Mouse (Mus musculus) brain, embryonic 14.5 days (tissue): ENCODE data around the gene Dscaml1.

Experiments used
- CTCF ChIP-seq: fragments of 200-500 bp; IDR thresholded peaks from 2 replicates; pipeline ENCODE4 v1.5.1; 2012; ENCODE audit warnings: inconsistent platforms, mild to moderate bottlenecking, moderate library complexity, borderline replicate concordance; ENCODE audit not compliant: insufficient read depth, insufficient read length; ENCODE audit errors: extremely low read depth
- POLR2A ChIP-seq: fragments of 200-500 bp; IDR thresholded peaks from 2 replicates; pipeline ENCODE4 v1.6.1; 2012; ENCODE audit warnings: mild to moderate bottlenecking, inconsistent platforms, borderline replicate concordance; ENCODE audit not compliant: poor library complexity, insufficient read depth, insufficient read length, severe bottlenecking; ENCODE audit errors: extremely low read depth

GRCm38 (mm10) chr9:45410193-45410592 lies 16.2 kb upstream of the Dscaml1 start:
- TF ChIP-seq CTCF (no peak), POLR2A (no peak)
